Mouse (Mus musculus) spleen, adult 2 months (tissue): ENCODE data around the gene Apoh.

Source experiments
- CTCF ChIP-seq: fragments of 200-500 bp; IDR thresholded peaks from 2 replicates; pipeline ENCODE4 v1.5.1; 2011; ENCODE audit warnings: mild to moderate bottlenecking, inconsistent platforms; ENCODE audit not compliant: insufficient read depth, insufficient read length, insufficient replicate concordance; ENCODE audit errors: extremely low read depth
- POLR2A ChIP-seq: fragments of 200-500 bp; IDR thresholded peaks from 2 replicates; pipeline ENCODE4 v1.6.1; 2011; ENCODE audit warnings: low read depth, low read length, inconsistent platforms

- no peak for TF ChIP-seq POLR2A
- no peak for TF ChIP-seq CTCF
Measured at GRCm38 (mm10) chr11:108362965-108363364, 19.8 kb downstream of the Apoh start.
